Mouse (Mus musculus): ENCODE measurements around the gene Tsc2.
A peak's percentile ranks its signal among the peaks of the same experiment; 100 is the strongest.

The Tsc2 gene

GRCm38 (mm10) chr17:24646381-24646780 is 14.0 kb upstream of the Tsc2 start:
- no peak for DNase-seq

GRCm38 (mm10) chr17:24645916-24646315 is 13.5 kb upstream of the Tsc2 start:
- no peak for DNase-seq

- DNase-seq, result peak; percentile 22
These were observed 12.7 kb upstream of the Tsc2 start for GRCm38 (mm10) chr17:24644875-24645721.

GRCm38 (mm10) chr17:24644030-24644715 is 11.7 kb upstream of the Tsc2 start:
- peak; percentile 35 for DNase-seq

- no peak for DNase-seq
These were observed 10.4 kb upstream of the Tsc2 start for GRCm38 (mm10) chr17:24642791-24643343.

- no peak for DNase-seq
These were observed 9.5 kb upstream of the Tsc2 start for GRCm38 (mm10) chr17:24641944-24642343.

GRCm38 (mm10) chr17:24640581-24640980 is 8.2 kb upstream of the Tsc2 start:
- DNase-seq, result no peak

- DNase-seq, result no peak
These were observed 7.7 kb upstream of the Tsc2 start for GRCm38 (mm10) chr17:24640119-24640518.

- no peak for DNase-seq
These were observed 7.2 kb upstream of the Tsc2 start for GRCm38 (mm10) chr17:24639571-24639988.

GRCm38 (mm10) chr17:24638840-24639239 is 6.4 kb upstream of the Tsc2 start:
- DNase-seq, result no peak

- DNase-seq, result no peak
These were observed 5.8 kb upstream of the Tsc2 start for GRCm38 (mm10) chr17:24638214-24638613.

GRCm38 (mm10) chr17:24636781-24637481 is 4.5 kb upstream of the Tsc2 start:
- DNase-seq, result no peak

GRCm38 (mm10) chr17:24635694-24636093 is 3.3 kb upstream of the Tsc2 start:
- no peak for DNase-seq

- no peak for DNase-seq
These were observed 2.6 kb upstream of the Tsc2 start for GRCm38 (mm10) chr17:24635024-24635423.

GRCm38 (mm10) chr17:24633831-24634230 is 1.4 kb upstream of the Tsc2 start:
- DNase-seq, result no peak

GRCm38 (mm10) chr17:24632813-24633449 is 501 bp upstream of the Tsc2 start:
- DNase-seq, result no peak

- DNase-seq, result no peak
These were observed 2.4 kb downstream of the Tsc2 start for GRCm38 (mm10) chr17:24630072-24630471.

- DNase-seq, result peak; percentile 82
These were observed 3.8 kb downstream of the Tsc2 start for GRCm38 (mm10) chr17:24628646-24629045.

GRCm38 (mm10) chr17:24625472-24625871 is 7.0 kb downstream of the Tsc2 start:
- no peak for DNase-seq

- DNase-seq, result peak; percentile 84
These were observed 14.8 kb downstream of the Tsc2 start for GRCm38 (mm10) chr17:24617561-24618194.

GRCm38 (mm10) chr17:24610711-24611110 is 21.7 kb downstream of the Tsc2 start:
- peak; percentile 57 for DNase-seq

GRCm38 (mm10) chr17:24608874-24609273 is 23.6 kb downstream of the Tsc2 start:
- peak; percentile 78 for DNase-seq

All from liver (tissue).